Mouse (Mus musculus) hindbrain, embryonic 16.5 days (tissue): ENCODE measurements around the gene Gsg1. TPM values are rescaled to one million over a fixed set of nuclear protein-coding genes. Genes with fewer than 3 reads are reported as not detected.
A peak's percentile ranks its signal among the peaks of the same experiment; 100 is the strongest.

Experiments
- ATAC-seq: fragments of 200-750 bp; cut with Nextera tagmentation; 2 replicates; pipeline ENCODE4 v1.8.0; 2017; ENCODE audit warnings: moderate TSS enrichment, moderate library complexity
- H3K27ac ChIP-seq: fragments of 300-500 bp; sonication (generic); 2 replicates; pipeline ENCODE4 v1.5.1; 2014; ENCODE audit warnings: low read depth, mild to moderate bottlenecking, control low read depth, low read length, moderate library complexity
- H3K27me3 ChIP-seq: fragments of 300-500 bp; sonication (generic); replicated peaks from 2 replicates; pipeline ENCODE4 v1.6.1; 2014; ENCODE audit warnings: low read length; ENCODE audit not compliant: control insufficient read depth, insufficient read depth
- H3K36me3 ChIP-seq: fragments of 300-500 bp; sonication (generic); 2 replicates; pipeline ENCODE4 v1.6.1; 2014; ENCODE audit warnings: mild to moderate bottlenecking, low read length, moderate library complexity, mixed read lengths; ENCODE audit not compliant: control insufficient read depth, insufficient read depth
- H3K4me1 ChIP-seq: fragments of 300-500 bp; sonication (generic); 2 replicates; pipeline ENCODE4 v1.6.1; 2014; ENCODE audit warnings: low read depth, low read length; ENCODE audit not compliant: control insufficient read depth, insufficient read depth
- H3K4me2 ChIP-seq: fragments of 300-500 bp; sonication (generic); 2 replicates; pipeline ENCODE4 v1.6.1; 2014; ENCODE audit warnings: mild to moderate bottlenecking, low read length, control low read depth, moderate library complexity
- H3K4me3 ChIP-seq: fragments of 300-500 bp; sonication (generic); 2 replicates; pipeline ENCODE4 v1.5.1; 2014; ENCODE audit warnings: mild to moderate bottlenecking, low read length, control low read depth, moderate library complexity
- H3K9ac ChIP-seq: fragments of 300-500 bp; sonication (generic); 2 replicates; pipeline ENCODE4 v1.6.1; 2014; ENCODE audit warnings: low read depth, mild to moderate bottlenecking, control low read depth, low read length, moderate library complexity
- H3K9me3 ChIP-seq: fragments of 300-500 bp; sonication (generic); 2 replicates; pipeline ENCODE4 v1.6.1; 2014; ENCODE audit warnings: mild to moderate bottlenecking, low read length, moderate library complexity; ENCODE audit not compliant: control insufficient read depth
- WGBS: fragments of 180-500 bp; shearing (Covaris S2); extraction: QIAGEN DNeasy Blood & Tissue Kit; methylation state at CpG from one replicate; pipeline ENCODE4 v1.1.7; 2014; 5-methylcytosine and 5-hydroxymethylcytosine counted together
- polyA plus RNA-seq: library from polyadenylated mRNA; unstranded; fragments of >200 nt; fragmentation: Nextera tagmentation; extraction: Ambion mirVana; gene quantifications from 2 replicates; pipeline ENCODE4 v1.2.1, GENCODE M21; 2015

The Gsg1 gene
- polyA plus RNA-seq, 1 experiment from 2014 or later: 0.13 TPM

DNA sequence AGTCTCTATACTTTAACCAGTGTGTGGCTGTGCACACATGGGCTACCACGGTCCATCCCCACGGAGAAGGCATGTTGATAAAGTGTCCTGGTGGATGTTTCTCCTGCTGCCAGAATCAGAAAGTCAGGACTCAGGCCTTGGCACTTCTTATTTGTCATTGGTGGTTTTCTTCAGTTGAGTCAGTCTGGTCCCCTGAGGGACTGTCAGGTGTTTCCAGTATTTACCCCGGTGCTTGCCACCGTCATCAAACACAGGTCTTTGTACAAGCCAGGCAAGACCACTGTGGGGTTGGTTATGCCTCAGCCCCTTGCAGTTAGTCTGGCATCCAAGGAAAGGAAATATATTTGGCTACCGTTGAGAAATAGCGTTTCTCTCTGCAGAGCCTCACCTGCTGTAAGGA is 23.6 kb downstream of the Gsg1 start:
- ATAC-seq: no peak
- Histone ChIP-seq H3K9me3 (no peaks in the 10 kb centered on the region), H3K27ac (no peak overlapping the region), H3K4me2 (no peak overlapping the region), H3K27me3 (no peaks in the 10 kb centered on the region), H3K9ac (no peak overlapping the region), H3K4me3 (no peak overlapping the region), H3K36me3 (peaks cover 32% of the 10 kb centered on the region), H3K4me1 (no peaks in the 10 kb centered on the region)
- WGBS: 88% methylated on average over 6 of the region's 6 CpGs

- H3K27me3 ChIP-seq: no peaks in the 10 kb centered on the region
- no peak for ATAC-seq
- peaks cover 30% of the 10 kb centered on the region for H3K36me3 ChIP-seq
- H3K9me3 ChIP-seq: no peaks in the 10 kb centered on the region
- H3K9ac ChIP-seq: no peak overlapping the region
- no peak overlapping the region for H3K4me2 ChIP-seq
- peaks cover 4% of the 10 kb centered on the region; the same call in 1 of the 2 replicates for H3K4me1 ChIP-seq
- WGBS: 42% methylated on average over 10 of the region's 10 CpGs
- no peak overlapping the region for H3K4me3 ChIP-seq
- no peak overlapping the region for H3K27ac ChIP-seq
Observed at GRCm38 (mm10) chr6:135228465-135228941, 25.6 kb downstream of the Gsg1 start.

DNA sequence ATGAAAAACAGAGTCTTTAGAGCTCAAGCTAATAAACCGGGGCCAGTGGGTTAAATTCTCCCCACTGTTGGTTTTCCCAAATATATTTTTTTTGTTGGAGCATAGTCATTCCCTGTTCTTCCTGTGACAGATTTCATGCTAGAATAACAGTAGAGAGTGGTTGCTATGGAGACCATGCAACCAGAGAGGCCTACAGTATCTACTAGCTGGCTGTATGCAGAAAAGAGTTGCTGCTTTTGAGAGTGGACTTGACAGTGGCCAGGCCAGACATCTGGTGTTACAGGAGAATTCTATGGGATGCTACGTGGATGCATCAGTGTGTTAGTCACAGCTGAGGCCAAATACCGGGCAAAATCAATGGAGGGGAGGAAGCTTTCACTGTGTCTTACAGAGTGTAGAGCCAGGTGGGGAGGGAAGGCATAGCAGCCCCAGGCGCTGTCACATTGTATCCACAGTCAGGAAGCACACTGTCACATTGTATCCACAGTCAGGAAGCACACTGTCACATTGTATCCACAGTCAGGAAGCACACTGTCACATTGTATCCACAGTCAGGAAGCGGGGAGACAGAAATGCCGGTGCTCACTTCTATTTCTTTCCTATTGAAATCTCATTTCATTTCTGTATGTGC is 30.2 kb downstream of the Gsg1 start:
- H3K27ac ChIP-seq: peak overlapping the region; percentile 4
- H3K27me3 ChIP-seq: no peaks in the 10 kb centered on the region
- peaks cover 6% of the 10 kb centered on the region; the same call in 1 of the 2 replicates for H3K4me1 ChIP-seq
- H3K4me2 ChIP-seq: no peak overlapping the region
- H3K9ac ChIP-seq: no peak overlapping the region
- no peak overlapping the region for H3K4me3 ChIP-seq
- no peaks in the 10 kb centered on the region for H3K9me3 ChIP-seq
- peaks cover 25% of the 10 kb centered on the region for H3K36me3 ChIP-seq
- 54% methylated on average over 6 of the region's 6 CpGs for WGBS
- peak; percentile 87 for ATAC-seq

GRCm38 (mm10) chr6:135219916-135220315 is 34.2 kb downstream of the Gsg1 start:
- Histone ChIP-seq H3K27ac (no peak overlapping the region), H3K4me1 (peaks cover 6% of the 10 kb centered on the region; the same call in 1 of the 2 replicates), H3K9ac (no peak overlapping the region), H3K4me3 (no peak overlapping the region), H3K36me3 (peaks cover 13% of the 10 kb centered on the region; the same call in 1 of the 2 replicates), H3K27me3 (no peaks in the 10 kb centered on the region), H3K4me2 (no peak overlapping the region), H3K9me3 (no peaks in the 10 kb centered on the region)
- WGBS: 83% methylated on average over 5 of the region's 5 CpGs
- no peak for ATAC-seq

DNA sequence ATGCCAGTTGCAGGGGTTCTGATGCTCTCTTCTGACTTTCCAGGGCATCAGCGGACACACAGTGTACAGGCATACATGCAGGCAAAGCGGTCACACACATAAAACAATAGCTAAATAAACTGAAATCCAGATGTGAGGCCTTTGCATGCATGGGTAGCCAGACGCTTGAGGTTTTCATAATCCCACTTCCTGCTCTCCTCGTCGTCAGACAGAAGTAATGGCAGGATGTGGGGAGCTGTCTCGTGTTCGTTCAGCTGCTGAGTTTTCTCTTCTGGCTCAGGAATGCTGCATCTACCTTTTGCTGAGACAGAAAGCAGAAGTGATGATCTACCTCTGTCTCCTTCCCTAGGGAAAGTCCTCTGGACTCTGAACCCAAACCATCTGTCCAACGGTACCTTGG is 35.8 kb downstream of the Gsg1 start:
- Histone ChIP-seq H3K9ac (no peak overlapping the region), H3K27ac (no peak overlapping the region), H3K9me3 (no peaks in the 10 kb centered on the region), H3K4me1 (0 out of 2 replicates have a peak, but pooled peaks cover under 1% of the 10 kb centered on the region), H3K27me3 (no peaks in the 10 kb centered on the region), H3K4me3 (no peak overlapping the region), H3K36me3 (peaks cover 15% of the 10 kb centered on the region), H3K4me2 (no peak overlapping the region)
- no peak for ATAC-seq
- 80% methylated on average over 8 of the region's 8 CpGs for WGBS

DNA sequence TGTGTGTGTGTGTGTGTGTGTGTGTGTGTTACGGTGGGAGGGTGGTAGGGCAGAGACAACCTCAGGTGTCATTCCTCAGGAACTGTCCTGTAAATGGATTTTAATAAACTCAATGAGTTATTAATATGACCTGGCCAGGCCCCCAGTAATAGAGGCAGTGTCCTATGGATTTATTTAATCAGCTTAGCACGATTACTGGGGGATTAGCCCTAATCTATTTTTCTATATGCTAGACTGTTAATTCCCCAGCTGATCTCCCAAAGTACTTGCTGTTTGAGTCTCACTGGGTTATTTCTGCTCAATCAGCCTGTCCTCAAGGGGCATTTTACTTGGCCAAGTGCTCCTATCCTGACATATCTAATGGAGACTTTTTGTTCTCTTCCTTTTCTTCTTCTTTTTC is 41.5 kb downstream of the Gsg1 start:
- Histone ChIP-seq H3K4me1 (no peaks in the 10 kb centered on the region), H3K9me3 (no peaks in the 10 kb centered on the region), H3K27ac (no peak overlapping the region), H3K27me3 (no peaks in the 10 kb centered on the region), H3K36me3 (peaks cover 11% of the 10 kb centered on the region), H3K4me3 (no peak overlapping the region), H3K4me2 (no peak overlapping the region), H3K9ac (no peak overlapping the region)
- WGBS: 73% methylated on average over 2 of the region's 2 CpGs
- no peak for ATAC-seq

DNA sequence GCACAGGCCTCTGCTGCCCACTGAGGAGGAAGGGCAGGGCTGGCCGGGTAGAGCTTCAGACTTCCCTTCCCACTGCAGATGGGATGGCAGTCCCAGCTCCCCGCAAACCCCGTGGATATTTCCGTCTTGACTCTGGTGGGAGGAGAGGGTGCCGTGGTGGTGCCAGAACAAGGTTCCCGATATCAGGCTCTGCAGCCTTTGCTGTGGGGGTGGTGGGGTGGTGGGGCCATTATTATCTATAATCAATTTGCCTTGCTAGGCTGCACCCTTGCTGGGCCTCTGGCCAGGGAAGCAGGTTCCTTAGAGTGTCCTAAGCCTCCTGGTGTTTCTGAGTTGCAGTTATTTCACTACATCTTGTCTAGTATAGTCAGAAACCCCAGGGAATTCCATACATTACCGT is 43.0 kb downstream of the Gsg1 start:
- no peaks in the 10 kb centered on the region for H3K9me3 ChIP-seq
- no peak overlapping the region for H3K27ac ChIP-seq
- peaks cover 4% of the 10 kb centered on the region; the same call in 1 of the 2 replicates for H3K36me3 ChIP-seq
- H3K9ac ChIP-seq: no peak overlapping the region
- ATAC-seq: no peak
- H3K27me3 ChIP-seq: no peaks in the 10 kb centered on the region
- no peaks in the 10 kb centered on the region; the same call in 1 of the 2 replicates for H3K4me1 ChIP-seq
- no peak overlapping the region for H3K4me3 ChIP-seq
- no peak overlapping the region for H3K4me2 ChIP-seq
- WGBS: 66% methylated on average over 7 of the region's 7 CpGs

DNA sequence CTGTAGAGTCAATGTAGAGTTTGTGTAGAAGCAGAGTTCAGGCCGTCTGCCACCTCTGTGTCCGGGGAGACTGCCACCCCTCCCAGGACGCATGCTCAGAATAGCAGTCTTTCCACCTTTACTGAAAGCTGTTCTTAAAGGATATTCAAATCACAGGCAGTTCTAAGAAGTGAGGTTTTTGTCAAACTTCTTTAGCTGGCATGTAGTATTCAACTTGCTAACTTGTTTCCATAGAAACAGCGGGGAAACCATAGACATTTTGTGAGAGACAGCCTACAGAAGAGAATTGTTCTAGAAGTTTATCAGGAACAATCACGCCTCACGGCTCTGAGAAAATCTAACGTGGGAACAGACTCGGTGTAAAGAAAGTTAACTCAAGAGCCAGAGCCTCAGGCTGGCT is 47.2 kb downstream of the Gsg1 start:
- no peaks in the 10 kb centered on the region for H3K27me3 ChIP-seq
- no peak overlapping the region; the same call in none of the 2 replicates for H3K27ac ChIP-seq
- H3K36me3 ChIP-seq: 0 out of 2 replicates have a peak, but pooled peaks cover 2% of the 10 kb centered on the region
- no peak overlapping the region for H3K4me2 ChIP-seq
- no peaks in the 10 kb centered on the region; the same call in 1 of the 2 replicates for H3K4me1 ChIP-seq
- no peaks in the 10 kb centered on the region for H3K9me3 ChIP-seq
- H3K4me3 ChIP-seq: no peak overlapping the region
- peak; percentile 50 for ATAC-seq
- 44% methylated on average over 8 of the region's 8 CpGs for WGBS
- H3K9ac ChIP-seq: no peak overlapping the region

DNA sequence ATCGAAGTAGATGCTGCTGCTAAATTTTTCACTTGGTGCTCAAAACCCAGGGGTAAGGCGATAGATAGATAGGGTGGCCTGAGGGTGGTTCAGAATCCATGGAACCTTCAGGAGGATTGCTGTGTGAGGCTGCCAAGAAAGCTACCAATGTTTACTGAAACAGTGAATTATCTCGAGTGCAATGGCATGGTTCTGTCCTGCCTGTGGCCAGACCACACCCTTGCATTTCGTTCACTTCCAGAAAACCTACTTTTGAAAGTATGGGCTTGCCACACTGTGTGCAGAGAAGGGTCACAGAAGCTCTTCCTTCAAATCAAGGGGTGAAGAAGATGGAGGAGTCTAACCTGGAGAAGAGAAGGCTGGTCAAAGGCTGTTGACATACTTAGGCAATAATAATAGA is 48.3 kb downstream of the Gsg1 start:
- Histone ChIP-seq H3K4me3 (no peak overlapping the region), H3K4me2 (no peak overlapping the region), H3K27me3 (no peaks in the 10 kb centered on the region), H3K9me3 (no peaks in the 10 kb centered on the region), H3K9ac (no peak overlapping the region), H3K27ac (no peak overlapping the region), H3K36me3 (0 out of 2 replicates have a peak, but pooled peaks cover 2% of the 10 kb centered on the region), H3K4me1 (peaks cover 2% of the 10 kb centered on the region)
- 87% methylated on average over 4 of the region's 4 CpGs for WGBS
- no peak for ATAC-seq
